Mouse (Mus musculus): ENCODE data around the gene Anapc1. TPM values are rescaled to one million over a fixed set of nuclear protein-coding genes. Genes with fewer than 3 reads are reported as not detected.

Gene Anapc1
- polyA plus RNA-seq, 1 experiment = 16.3 TPM

- H3K9me3 ChIP-seq = peaks cover 13% of the 10 kb centered on the region
- no peak overlapping the region for H3K4me3 ChIP-seq (replicated peaks)
- peaks cover 48% of the 10 kb centered on the region for H3K27me3 ChIP-seq (replicated peaks)
- no peaks in the 10 kb centered on the region for H3K36me3 ChIP-seq (replicated peaks; ENCODE audit: low read length)
- H3K4me1 ChIP-seq = peaks cover 9% of the 10 kb centered on the region; the same call in 1 of the 2 replicates
- no peak for TF ChIP-seq FLI1 (IDR thresholded peaks at IDR 0.05; ENCODE audit: low read length)
- no peak for TF ChIP-seq GATA1 (IDR thresholded peaks at IDR 0.05; ENCODE audit: borderline replicate concordance, low read length)
These were observed 114.2 kb downstream of the Anapc1 start for GRCm38 (mm10) chr2:128572726-128573624.

- peaks cover 34% of the 10 kb centered on the region for H3K27me3 ChIP-seq (replicated peaks)
- no peak overlapping the region for H3K4me3 ChIP-seq (replicated peaks)
- TF ChIP-seq GATA1 (IDR thresholded peaks at IDR 0.05; ENCODE audit: borderline replicate concordance, low read length) (no peak), FLI1 (IDR thresholded peaks at IDR 0.05; ENCODE audit: low read length) (no peak)
- peaks cover 13% of the 10 kb centered on the region for H3K9me3 ChIP-seq
- H3K36me3 ChIP-seq (replicated peaks; ENCODE audit: low read length) = no peaks in the 10 kb centered on the region
- H3K4me1 ChIP-seq = peaks cover 9% of the 10 kb centered on the region; the same call in 1 of the 2 replicates
These were observed 116.2 kb downstream of the Anapc1 start for GRCm38 (mm10) chr2:128571001-128571400.

- Histone ChIP-seq H3K4me3 (replicated peaks) (no peak overlapping the region), H3K27me3 (replicated peaks) (peaks cover 22% of the 10 kb centered on the region)
These were observed 118.7 kb downstream of the Anapc1 start for GRCm38 (mm10) chr2:128568490-128568889.

GRCm38 (mm10) chr2:128568018-128568417, 119.2 kb downstream of the Anapc1 start:
- peaks cover 22% of the 10 kb centered on the region for H3K27me3 ChIP-seq (replicated peaks)
- no peaks in the 10 kb centered on the region for H3K36me3 ChIP-seq (replicated peaks; ENCODE audit: low read length)
- H3K4me3 ChIP-seq (replicated peaks) = no peak overlapping the region
- peaks cover 3% of the 10 kb centered on the region; the same call in 1 of the 2 replicates for H3K4me1 ChIP-seq
- TF ChIP-seq GATA1 (IDR thresholded peaks at IDR 0.05; ENCODE audit: borderline replicate concordance, low read length) (no peak), FLI1 (IDR thresholded peaks at IDR 0.05; ENCODE audit: low read length) (no peak)
- H3K9me3 ChIP-seq = peaks cover 20% of the 10 kb centered on the region

More at GRCm38 (mm10) chr2:128568490-128568889, 118.7 kb downstream of the Anapc1 start:
- peaks cover 19% of the 10 kb centered on the region for H3K9me3 ChIP-seq
- peaks cover 8% of the 10 kb centered on the region; the same call in 1 of the 2 replicates for H3K4me1 ChIP-seq
- H3K36me3 ChIP-seq (replicated peaks; ENCODE audit: low read length) = no peaks in the 10 kb centered on the region
- TF ChIP-seq FLI1 (IDR thresholded peaks at IDR 0.05; ENCODE audit: low read length) (no peak), GATA1 (IDR thresholded peaks at IDR 0.05; ENCODE audit: borderline replicate concordance, low read length) (no peak)

- H3K4me3 ChIP-seq (replicated peaks) = no peak overlapping the region
- TF ChIP-seq FLI1 (IDR thresholded peaks at IDR 0.05; ENCODE audit: low read length) (no peak), GATA1 (IDR thresholded peaks at IDR 0.05; ENCODE audit: borderline replicate concordance, low read length) (no peak)
- no peaks in the 10 kb centered on the region for H3K4me1 ChIP-seq
- peaks cover 17% of the 10 kb centered on the region for H3K27me3 ChIP-seq (replicated peaks)
- no peaks in the 10 kb centered on the region for H3K36me3 ChIP-seq (replicated peaks; ENCODE audit: low read length)
- peaks cover 25% of the 10 kb centered on the region for H3K9me3 ChIP-seq
These were observed 120.7 kb downstream of the Anapc1 start for GRCm38 (mm10) chr2:128566304-128567147.

- Histone ChIP-seq H3K9me3 (peaks cover 31% of the 10 kb centered on the region), H3K27me3 (replicated peaks) (peaks cover 18% of the 10 kb centered on the region), H3K4me1 (no peaks in the 10 kb centered on the region), H3K36me3 (replicated peaks; ENCODE audit: low read length) (no peaks in the 10 kb centered on the region), H3K4me3 (replicated peaks) (no peak overlapping the region)
- no peak for TF ChIP-seq FLI1 (IDR thresholded peaks at IDR 0.05; ENCODE audit: low read length)
- TF ChIP-seq GATA1 (IDR thresholded peaks at IDR 0.05; ENCODE audit: borderline replicate concordance, low read length) = no peak
These were observed 121.3 kb downstream of the Anapc1 start for GRCm38 (mm10) chr2:128565904-128566303.

GRCm38 (mm10) chr2:128564195-128564594, 123.0 kb downstream of the Anapc1 start:
- H3K27me3 ChIP-seq (replicated peaks) = peaks cover 24% of the 10 kb centered on the region
- H3K4me3 ChIP-seq (replicated peaks) = no peak overlapping the region
- H3K9me3 ChIP-seq = peaks cover 22% of the 10 kb centered on the region
- TF ChIP-seq FLI1 (IDR thresholded peaks at IDR 0.05; ENCODE audit: low read length) (no peak), GATA1 (IDR thresholded peaks at IDR 0.05; ENCODE audit: borderline replicate concordance, low read length) (no peak)
- H3K4me1 ChIP-seq = no peaks in the 10 kb centered on the region
- H3K36me3 ChIP-seq (replicated peaks; ENCODE audit: low read length) = no peaks in the 10 kb centered on the region

Other genes starting within 250 kb of the Anapc1 start
- gene Spdye4c, start 96.2 kb downstream of the Anapc1 start, polyA plus RNA-seq (2012; ENCODE audit: insufficient read depth, low replicate concordance) = not detected in 2 replicates
- gene Mertk, start 11.6 kb upstream of the Anapc1 start, polyA plus RNA-seq (2012; ENCODE audit: insufficient read depth, low replicate concordance) = 1.3 TPM in 1 of 2 replicates, not detected in the other
- 1.1 and 1.9 TPM in 2 replicates for gene Tmem87b, start 130.7 kb upstream of the Anapc1 start, polyA plus RNA-seq (2012; ENCODE audit: insufficient read depth, low replicate concordance)
- gene Fbln7, start 175.6 kb upstream of the Anapc1 start, polyA plus RNA-seq (2012; ENCODE audit: insufficient read depth, low replicate concordance) = not detected in 2 replicates